Mouse (Mus musculus) heart, adult 11 months (tissue): Measurements from ENCODE around the gene Adamtsl2.

Experiments
- DNase-seq: peaks from one replicate; pipeline ENCODE4 v3.0.0; 2022

Gene Adamtsl2

GRCm38 (mm10) chr2:27079152-27079584, at the start of gene Adamtsl2:
Gene Adamtsl2, plus strand, starts transcription at chr2:27079379.
- peak; percentile 99 for DNase-seq

GRCm38 (mm10) chr2:27032361-27032760, 46.8 kb upstream of the Adamtsl2 start:
- DNase-seq = no peak

- DNase-seq = no peak
Observed at GRCm38 (mm10) chr2:27036003-27036402, 43.2 kb upstream of the Adamtsl2 start.

- no peak for DNase-seq
Observed at GRCm38 (mm10) chr2:27037008-27037407, 42.2 kb upstream of the Adamtsl2 start.

- DNase-seq = no peak
Observed at GRCm38 (mm10) chr2:27038596-27038995, 40.6 kb upstream of the Adamtsl2 start.

GRCm38 (mm10) chr2:27039286-27039685, 39.9 kb upstream of the Adamtsl2 start:
- DNase-seq = no peak

GRCm38 (mm10) chr2:27042131-27042844, 36.9 kb upstream of the Adamtsl2 start:
- peak; percentile 91 for DNase-seq

- peak; percentile 98 for DNase-seq
Observed at GRCm38 (mm10) chr2:27043461-27043860, 35.7 kb upstream of the Adamtsl2 start.

GRCm38 (mm10) chr2:27044166-27044565, 35.0 kb upstream of the Adamtsl2 start:
- DNase-seq = peak; percentile 97

- DNase-seq = peak; percentile 95
Observed at GRCm38 (mm10) chr2:27044641-27045040, 34.5 kb upstream of the Adamtsl2 start.

GRCm38 (mm10) chr2:27045979-27046770, 33.0 kb upstream of the Adamtsl2 start:
- peak; percentile 99 for DNase-seq

GRCm38 (mm10) chr2:27049408-27049807, 29.8 kb upstream of the Adamtsl2 start:
- DNase-seq = no peak

GRCm38 (mm10) chr2:27058251-27058650, 20.9 kb upstream of the Adamtsl2 start:
- no peak for DNase-seq

- peak; percentile 87 for DNase-seq
Observed at GRCm38 (mm10) chr2:27058751-27059150, 20.4 kb upstream of the Adamtsl2 start.

- DNase-seq = peak; percentile 85
Observed at GRCm38 (mm10) chr2:27059187-27059586, 20.0 kb upstream of the Adamtsl2 start.

- no peak for DNase-seq
Observed at GRCm38 (mm10) chr2:27067124-27067523, 12.1 kb upstream of the Adamtsl2 start.

GRCm38 (mm10) chr2:27067996-27068395, 11.2 kb upstream of the Adamtsl2 start:
- no peak for DNase-seq

- no peak for DNase-seq
Observed at GRCm38 (mm10) chr2:27069646-27070045, 9.5 kb upstream of the Adamtsl2 start.

GRCm38 (mm10) chr2:27070247-27070813, 8.8 kb upstream of the Adamtsl2 start:
- no peak for DNase-seq

- DNase-seq = peak; percentile 99
Observed at GRCm38 (mm10) chr2:27071137-27071536, 8.0 kb upstream of the Adamtsl2 start.

GRCm38 (mm10) chr2:27071978-27072377, 7.2 kb upstream of the Adamtsl2 start, which contains the start of gene Mymk:
Gene Mymk, minus strand, starts transcription at chr2:27072179.
- no peak for DNase-seq

- peak; percentile 80 for DNase-seq
Observed at GRCm38 (mm10) chr2:27073407-27073806, 5.8 kb upstream of the Adamtsl2 start.

GRCm38 (mm10) chr2:27074804-27075203, 4.4 kb upstream of the Adamtsl2 start:
- peak; percentile 96 for DNase-seq

- peak; percentile 94 for DNase-seq
Observed at GRCm38 (mm10) chr2:27075485-27075884, 3.7 kb upstream of the Adamtsl2 start.
